Mouse (Mus musculus): Measurements from ENCODE around the gene Washc2. TPM values are rescaled to one million over a fixed set of nuclear protein-coding genes. Genes with fewer than 3 reads are reported as not detected.
A peak's percentile ranks its signal among the peaks of the same experiment; 100 is the strongest.

Washc2 gene
- total RNA-seq, 2 experiments from 2014 or later: 35.8 to 38.5 TPM

- no peak for DNase-seq
These were observed 52.6 kb downstream of the Washc2 start for GRCm38 (mm10) chr6:116260481-116260880.

GRCm38 (mm10) chr6:116262824-116263223 is 55.0 kb downstream of the Washc2 start:
- intact Hi-C loops (cut with DNase I): loop anchor here (5.0 kb wide), 1 partner anchor 74 kb away; the partner anchor contains the start of gene March8
- no peak for DNase-seq

More at GRCm38 (mm10) chr6:116260481-116260880, 52.6 kb downstream of the Washc2 start:
- intact Hi-C loops (cut with DNase I): loop anchor here (5.0 kb wide), 1 partner anchor 77 kb away; the partner anchor contains the start of gene March8

- peak; percentile 95 for DNase-seq
- intact Hi-C loops (cut with DNase I): loop anchor here (5.0 kb wide), 1 partner anchor 73 kb away; the partner anchor contains the start of gene March8
These were observed 56.3 kb downstream of the Washc2 start, which contains the start of gene Zfand4 for GRCm38 (mm10) chr6:116264018-116264651. Gene Zfand4 (plus strand): TSS chr6:116264222.

GRCm38 (mm10) chr6:116264836-116265235 is 57.0 kb downstream of the Washc2 start:
- intact Hi-C loops (cut with DNase I): loop anchor here (5.0 kb wide), 1 partner anchor 72 kb away; the partner anchor contains the start of gene March8
- DNase-seq: no peak

GRCm38 (mm10) chr6:116265603-116266002 is 57.8 kb downstream of the Washc2 start:
- intact Hi-C loops (cut with DNase I): no loop called here
- DNase-seq: no peak

GRCm38 (mm10) chr6:116266273-116267109 is 58.7 kb downstream of the Washc2 start:
- DNase-seq: no peak
- intact Hi-C loops (cut with DNase I): no loop called here

- intact Hi-C loops (cut with DNase I): no loop called here
- no peak for DNase-seq
These were observed 59.2 kb downstream of the Washc2 start for GRCm38 (mm10) chr6:116267110-116267423.

- no peak for DNase-seq
- intact Hi-C loops (cut with DNase I): no loop called here
These were observed 67.9 kb downstream of the Washc2 start for GRCm38 (mm10) chr6:116275695-116276094.

- intact Hi-C loops (cut with DNase I): no loop called here
- DNase-seq: no peak
These were observed 71.0 kb downstream of the Washc2 start for GRCm38 (mm10) chr6:116278679-116279317.

GRCm38 (mm10) chr6:116281014-116281413 is 73.2 kb downstream of the Washc2 start:
- intact Hi-C loops (cut with DNase I): no loop called here
- DNase-seq: no peak

- intact Hi-C loops (cut with DNase I): no loop called here
- DNase-seq: no peak
These were observed 74.7 kb downstream of the Washc2 start for GRCm38 (mm10) chr6:116282546-116282945.

GRCm38 (mm10) chr6:116283280-116283679 is 75.4 kb downstream of the Washc2 start:
- intact Hi-C loops (cut with DNase I): no loop called here

GRCm38 (mm10) chr6:116286321-116286720 is 78.5 kb downstream of the Washc2 start:
- DNase-seq: no peak
- intact Hi-C loops (cut with DNase I): no loop called here

More at GRCm38 (mm10) chr6:116283280-116283679, 75.4 kb downstream of the Washc2 start:
- DNase-seq: no peak

- intact Hi-C loops (cut with DNase I): no loop called here
- DNase-seq: peak in 1 of 2 experiments; percentile 9
These were observed 79.2 kb downstream of the Washc2 start for GRCm38 (mm10) chr6:116286870-116287575.

GRCm38 (mm10) chr6:116311411-116311810 is 103.6 kb downstream of the Washc2 start:
- no peak for DNase-seq
- intact Hi-C loops (cut with DNase I): no loop called here

Other genes starting within 250 kb of the Washc2 start
- 100 to 1,000 TPM; 179 to 224 TPM for gene Plxnd1, start 213.0 kb upstream of the Washc2 start, total RNA-seq (2021)
- gene Tmcc1, start 14.6 kb upstream of the Washc2 start, total RNA-seq (2021): 10 to 100 TPM; 27.3 to 28.7 TPM
- 1 to 10 TPM; 3.9 to 4.7 TPM for gene Zfand4, start 56.2 kb downstream of the Washc2 start, total RNA-seq (2021)
- gene March8, start 130.0 kb downstream of the Washc2 start, total RNA-seq (2021): 10 to 100 TPM; 39.1 to 45.4 TPM

Data from heart, postnatal 10 days (tissue).